Mouse (Mus musculus) CH12.LX (cell line): ENCODE data around the gene Dpy19l3. TPM values are rescaled to one million over a fixed set of nuclear protein-coding genes. Genes with fewer than 3 reads are reported as not detected.

ENCODE experiments used
- DNase-seq: peaks from one replicate; pipeline ENCODE4 v3.0.0-alpha.2; 2013; ENCODE audit errors: extremely low read depth
- H3K27ac ChIP-seq: 2 replicates; pipeline ENCODE4 v1.5.1; 2012; ENCODE audit warnings: low read depth, mild to moderate bottlenecking, control low read depth, moderate library complexity; ENCODE audit not compliant: insufficient read depth
- H3K27me3 ChIP-seq: replicated peaks from 2 replicates; pipeline ENCODE3; 2012; ENCODE audit warnings: inconsistent platforms
- H3K36me3 ChIP-seq, 2 experiments: replicated peaks in 1 of 2; 2 replicates each; pipeline versions ENCODE3 to v1.6.1; 2012; ENCODE audit warnings: inconsistent platforms in 1 of 2, low read length in 1 of 2, mild to moderate bottlenecking in 1 of 2, mixed read lengths in 1 of 2, moderate library complexity in 1 of 2; ENCODE audit not compliant: control insufficient read depth in 1 of 2, insufficient read depth in 1 of 2
- H3K4me1 ChIP-seq, 2 experiments: 2 replicates each; pipeline ENCODE4 v1.6.1; 2012; ENCODE audit warnings: inconsistent platforms in 1 of 2, moderate library complexity in 1 of 2; ENCODE audit not compliant: insufficient read depth in 2 of 2, control insufficient read depth in 1 of 2
- H3K4me2 ChIP-seq: 2 replicates; pipeline ENCODE4 v1.6.1; 2012; ENCODE audit warnings: low read depth, mild to moderate bottlenecking, control low read depth; ENCODE audit not compliant: poor library complexity, insufficient read depth, severe bottlenecking
- H3K4me3 ChIP-seq, 3 experiments: fragments of 150-350 bp in 1 of 3; sonication (generic) in 1 of 3; replicated peaks in 1 of 3; 2 replicates each; pipeline versions ENCODE3 to v1.5.1; 2011 to 2012; ENCODE audit warnings: low read depth in 2 of 3, low read length in 2 of 3, mild to moderate bottlenecking in 2 of 3, moderate library complexity in 2 of 3, control low read depth in 1 of 3, improper control_type of control experiment in 1 of 3, inconsistent platforms in 1 of 3, mixed read lengths in 1 of 3; ENCODE audit not compliant: poor library complexity in 1 of 3
- H3K79me2 ChIP-seq: replicated peaks from 2 replicates; pipeline ENCODE4 v1.6.1; 2012; ENCODE audit warnings: mild to moderate bottlenecking, moderate library complexity; ENCODE audit not compliant: control insufficient read depth, poor library complexity, insufficient read depth, severe bottlenecking; ENCODE audit errors: extremely low read depth
- H3K9ac ChIP-seq: 2 replicates; pipeline ENCODE4 v1.6.1; 2012; ENCODE audit warnings: low read depth, mild to moderate bottlenecking, control low read depth, moderate library complexity; ENCODE audit not compliant: insufficient read depth
- H3K9me3 ChIP-seq: replicated peaks from 2 replicates; pipeline ENCODE3; 2012; ENCODE audit warnings: low read length, inconsistent platforms, mixed read lengths
- BHLHE40 ChIP-seq: IDR thresholded peaks from 2 replicates; pipeline ENCODE4 v1.6.1; 2011; ENCODE audit warnings: mild to moderate bottlenecking, low read depth, low read length, improper control_type of control experiment
- CHD1 ChIP-seq: IDR thresholded peaks from 2 replicates; pipeline ENCODE4 v1.6.1; 2012; ENCODE audit warnings: low read depth, low read length, improper control_type of control experiment, inconsistent platforms
- CTCF ChIP-seq, 2 experiments: IDR thresholded peaks in 1 of 2; conservative IDR thresholded peaks in 1 of 2; 2 replicates each; pipeline ENCODE4 v1.5.1; 2011 to 2012; ENCODE audit warnings: low read depth in 2 of 2, low read length in 2 of 2, improper control_type of control experiment in 1 of 2, inconsistent platforms in 1 of 2, mild to moderate bottlenecking in 1 of 2, moderate library complexity in 1 of 2
- E2F4 ChIP-seq: IDR thresholded peaks from 2 replicates; pipeline ENCODE4 v1.6.1; 2011; ENCODE audit warnings: low read depth, low read length, improper control_type of control experiment; ENCODE audit not compliant: insufficient replicate concordance
- EP300 ChIP-seq: IDR thresholded peaks from 2 replicates; pipeline ENCODE4 v1.6.1; 2011; ENCODE audit warnings: low read length, improper control_type of control experiment
- ETS1 ChIP-seq: conservative IDR thresholded peaks from 2 replicates; pipeline ENCODE4 v1.6.1; 2012; ENCODE audit warnings: low read depth, mild to moderate bottlenecking, inconsistent platforms, low read length, improper control_type of control experiment, moderate library complexity
- GABPA ChIP-seq: IDR thresholded peaks from 2 replicates; pipeline ENCODE4 v1.6.1; 2012; ENCODE audit warnings: low read depth, low read length, improper control_type of control experiment, inconsistent platforms; ENCODE audit not compliant: insufficient replicate concordance
- JUN ChIP-seq: IDR thresholded peaks from 2 replicates; pipeline ENCODE4 v1.6.1; 2011; ENCODE audit warnings: low read depth, mild to moderate bottlenecking, low read length, improper control_type of control experiment, moderate library complexity; ENCODE audit not compliant: insufficient read depth
- JUND ChIP-seq: conservative IDR thresholded peaks from 2 replicates; pipeline ENCODE4 v1.6.1; 2011; ENCODE audit warnings: low read depth, low read length, improper control_type of control experiment
- KAT2A ChIP-seq: IDR thresholded peaks from 2 replicates; pipeline ENCODE4 v1.6.1; 2012; ENCODE audit warnings: low read length, improper control_type of control experiment, inconsistent platforms; ENCODE audit not compliant: insufficient replicate concordance
- MAX ChIP-seq: IDR thresholded peaks from 2 replicates; pipeline ENCODE4 v1.6.1; 2011; ENCODE audit warnings: low read length, improper control_type of control experiment
- MAZ ChIP-seq: IDR thresholded peaks from 2 replicates; pipeline ENCODE4 v1.6.1; 2012; ENCODE audit warnings: low read depth, mild to moderate bottlenecking, inconsistent platforms, low read length, improper control_type of control experiment, moderate library complexity
- MXI1 ChIP-seq: IDR thresholded peaks from 2 replicates; pipeline ENCODE4 v1.6.1; 2011; ENCODE audit warnings: mild to moderate bottlenecking, low read depth, low read length, improper control_type of control experiment
- NELFE ChIP-seq: IDR thresholded peaks from 2 replicates; pipeline ENCODE4 v1.6.1; 2011; ENCODE audit warnings: low read depth, low read length, improper control_type of control experiment
- NRF1 ChIP-seq: IDR thresholded peaks from 2 replicates; pipeline ENCODE4 v1.6.1; 2014; ENCODE audit warnings: low read depth, mild to moderate bottlenecking, inconsistent platforms, low read length, improper control_type of control experiment, moderate library complexity
- RAD21 ChIP-seq: IDR thresholded peaks from 2 replicates; pipeline ENCODE4 v1.6.1; 2011; ENCODE audit warnings: low read depth, mild to moderate bottlenecking, low read length, improper control_type of control experiment, moderate library complexity
- RCOR1 ChIP-seq: conservative IDR thresholded peaks from 2 replicates; pipeline ENCODE4 v1.6.1; 2012; ENCODE audit warnings: low read depth, mild to moderate bottlenecking, inconsistent platforms, low read length, improper control_type of control experiment
- SIN3A ChIP-seq: IDR thresholded peaks from 2 replicates; pipeline ENCODE4 v1.6.1; 2012; ENCODE audit warnings: low read length, improper control_type of control experiment, inconsistent platforms
- TCF12 ChIP-seq: IDR thresholded peaks from 2 replicates; pipeline ENCODE4 v1.6.1; 2014; ENCODE audit warnings: low read depth, mild to moderate bottlenecking, inconsistent platforms, low read length, improper control_type of control experiment
- USF1 ChIP-seq: IDR thresholded peaks from 2 replicates; pipeline ENCODE4 v1.6.1; 2014; ENCODE audit warnings: low read depth, mild to moderate bottlenecking, inconsistent platforms, low read length, improper control_type of control experiment
- ZNF384 ChIP-seq: IDR thresholded peaks from 2 replicates; pipeline ENCODE4 v1.6.1; 2012; ENCODE audit warnings: low read depth, low read length, improper control_type of control experiment, inconsistent platforms
- dilution Hi-C: fragments of 300-500 bp; cut with MboI; formaldehyde crosslinking; loops from 2 replicates; pipeline ENCODE4 v1.14.3; 2020; ENCODE audit warnings: low sequenced_read_pairs; ENCODE audit not compliant: extremely low pct_unique_long_range_greater_than_20kb, extremely low pct_ligation_motif_present
- in situ Hi-C: fragments of 300-500 bp; cut with MboI; formaldehyde crosslinking; loops from 3 replicates; pipeline ENCODE4 v1.14.3; 2019; ENCODE audit warnings: low sequenced_read_pairs, low pct_ligation_motif_present, low pct_unique_long_range_greater_than_20kb, mixed read lengths
- polyA plus RNA-seq: library from polyadenylated mRNA; unstranded; fragments of >175 nt; gene quantifications from 2 replicates; pipeline ENCODE4 v1.2.1, GENCODE M21; 2012; ENCODE audit warnings: low read depth; ENCODE audit not compliant: insufficient read length
- total RNA-seq, 2 experiments: library from RNA; depleted of rRNA; stranded (reverse); fragments of 300-350 nt in 1 of 2; fragments of >200 nt in 1 of 2; gene quantifications; 2 replicates each; pipeline ENCODE4 v1.2.3; 2012 to 2014

Gene Dpy19l3
- total and polyA plus RNA-seq, 3 experiments, result 5.0 to 18.3 (median 5.5) TPM

DNA sequence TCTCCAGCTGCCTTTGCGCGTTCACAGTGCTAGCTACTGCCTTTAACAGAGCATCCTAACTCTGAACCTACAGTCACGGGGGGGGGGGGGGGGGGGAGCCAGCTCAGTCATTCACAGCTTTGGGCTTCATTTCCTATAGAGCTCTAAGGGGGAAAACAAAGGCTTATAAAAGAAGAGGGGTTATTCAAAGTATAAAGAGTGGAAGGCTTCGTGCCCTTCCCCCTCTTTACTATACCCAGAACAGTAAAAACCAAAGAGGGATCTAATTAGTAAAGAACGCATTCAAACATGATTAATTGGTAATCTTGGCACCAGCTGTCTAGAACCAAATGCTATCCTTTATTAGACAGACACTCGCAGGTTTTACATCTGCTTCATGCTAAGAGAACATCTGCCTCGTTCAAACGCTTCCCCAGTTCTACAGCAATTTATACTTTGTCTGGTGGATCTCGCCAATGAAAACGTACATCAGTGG lies 21.6 kb downstream of the Dpy19l3 start:
- no peaks in the 10 kb centered on the region for H3K36me3 ChIP-seq
- H3K27me3 ChIP-seq, result no peaks in the 10 kb centered on the region
- TF ChIP-seq MXI1 (no peak), SIN3A (no peak), GABPA (no peak), NELFE (no peak)
- no peak overlapping the region for H3K9ac ChIP-seq
- DNase-seq, result no peak
- H3K4me1 ChIP-seq, result no peaks in the 10 kb centered on the region
- H3K4me3 ChIP-seq, result no peak overlapping the region
- peaks cover 2% of the 10 kb centered on the region for H3K9me3 ChIP-seq
- H3K79me2 ChIP-seq, result no peaks in the 10 kb centered on the region
- H3K27ac ChIP-seq, result no peak overlapping the region
- in situ Hi-C loops, result no loop called here
- no peak overlapping the region for H3K4me2 ChIP-seq
- dilution Hi-C loops, result no loop called here

DNA sequence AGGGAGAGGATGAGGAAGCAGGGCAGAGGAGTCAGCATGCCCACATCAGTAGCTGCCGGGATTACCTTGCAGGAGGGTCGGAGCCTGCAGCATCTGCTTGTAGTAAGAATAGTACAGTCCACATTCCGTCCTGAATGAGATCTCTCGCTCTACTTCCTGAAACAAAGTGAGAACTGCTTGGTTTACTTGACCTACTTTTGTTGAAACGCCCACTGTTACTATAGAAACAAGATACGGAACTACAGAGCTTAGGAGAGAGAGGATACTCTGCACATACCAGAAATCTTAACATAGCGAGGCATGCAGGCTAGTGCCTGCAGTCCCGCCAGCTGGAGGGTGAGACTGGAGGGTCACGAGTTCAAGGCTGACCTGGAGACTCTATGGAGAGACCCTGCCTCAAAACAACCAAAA lies 24.6 kb downstream of the Dpy19l3 start:
- Histone ChIP-seq H3K27ac (no peak overlapping the region), H3K79me2 (no peaks in the 10 kb centered on the region), H3K4me3 (no peak overlapping the region), H3K9me3 (no peaks in the 10 kb centered on the region), H3K27me3 (no peaks in the 10 kb centered on the region), H3K4me2 (no peak overlapping the region), H3K4me1 (no peaks in the 10 kb centered on the region), H3K36me3 (no peaks in the 10 kb centered on the region), H3K9ac (no peak overlapping the region)
- no peak for DNase-seq
- dilution Hi-C loops, result no loop called here
- in situ Hi-C loops, result no loop called here
- TF ChIP-seq MXI1 (no peak), KAT2A (no peak), MAZ (no peak), BHLHE40 (no peak), RAD21 (no peak), CHD1 (no peak), JUND (no peak), TCF12 (no peak), RCOR1 (no peak), NELFE (no peak), USF1 (no peak), EP300 (no peak), E2F4 (no peak), CTCF (conservative IDR thresholded peaks at IDR 0.05 in 1 of 2, IDR thresholded peaks at IDR 0.05 in 1 of 2; ENCODE audit: low read depth in 2 of 2, low read length in 2 of 2) (no peak), SIN3A (no peak), ETS1 (no peak), JUN (no peak), ZNF384 (no peak), MAX (no peak), NRF1 (no peak)
